Mouse (Mus musculus) ovary, postnatal 10 days (tissue): ENCODE data around the gene Fam222a.
A peak's percentile ranks its signal among the peaks of the same experiment; 100 is the strongest.

Source experiments
- DNase-seq: peaks from one replicate; pipeline ENCODE4 v3.0.0; 2022; ENCODE audit warnings: low spot score

Gene Fam222a

DNA sequence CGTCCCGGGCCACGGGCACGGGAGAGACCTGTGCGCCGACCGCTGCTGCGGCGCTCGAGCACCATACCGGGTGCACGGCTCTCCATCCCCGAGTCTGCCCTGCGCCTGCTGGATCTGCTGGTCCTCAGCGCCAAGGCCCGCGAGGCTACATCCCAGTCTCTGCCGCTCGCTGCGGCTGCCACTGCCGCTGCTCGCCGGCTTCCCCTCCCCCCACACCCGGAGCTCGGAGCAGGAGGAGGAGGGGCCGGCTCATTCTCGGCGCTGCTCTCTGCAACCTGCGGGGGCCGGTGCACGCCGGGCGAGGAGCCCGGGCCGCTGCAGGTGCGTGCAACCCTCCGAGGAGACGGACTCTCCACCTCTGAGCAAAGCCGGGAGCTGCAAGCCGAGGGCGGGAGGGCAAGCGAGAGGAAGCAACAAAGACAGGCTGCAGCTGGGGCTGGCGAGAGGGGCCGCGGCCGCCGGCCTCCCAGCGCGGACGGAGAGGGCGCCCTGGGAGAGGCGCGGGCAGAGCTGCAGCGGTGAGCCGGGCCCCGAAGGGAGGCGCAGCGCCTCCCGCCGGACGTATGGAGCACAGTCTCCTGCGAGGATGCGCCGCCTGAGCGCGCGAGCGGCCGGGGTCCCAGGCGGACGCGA lies at the start of gene Fam222a:
Gene Fam222a, plus strand, starts transcription at position 452 of the 633 bp plus-strand sequence.
- peak; percentile 56 for DNase-seq

DNA sequence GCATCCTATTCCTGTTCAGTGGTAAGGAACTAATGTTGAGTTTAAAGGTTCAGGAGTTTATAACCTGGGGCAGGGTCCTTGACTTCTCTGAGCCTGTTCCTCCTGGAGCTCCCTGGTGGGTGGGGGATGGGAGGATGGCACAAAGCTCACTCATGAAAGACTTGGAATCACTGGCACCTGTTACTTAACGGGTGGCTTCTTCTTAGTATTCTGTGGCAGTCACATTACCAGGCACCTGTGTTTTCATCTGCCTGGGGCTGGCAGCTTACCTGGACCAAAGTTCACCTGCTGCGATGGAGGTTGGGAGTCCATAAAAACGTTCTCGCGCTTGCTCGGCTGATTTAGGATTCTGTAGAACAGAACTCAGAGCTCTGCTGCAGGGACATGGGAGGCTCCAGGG lies 39.5 kb upstream of the Fam222a start:
- no peak for DNase-seq

DNA sequence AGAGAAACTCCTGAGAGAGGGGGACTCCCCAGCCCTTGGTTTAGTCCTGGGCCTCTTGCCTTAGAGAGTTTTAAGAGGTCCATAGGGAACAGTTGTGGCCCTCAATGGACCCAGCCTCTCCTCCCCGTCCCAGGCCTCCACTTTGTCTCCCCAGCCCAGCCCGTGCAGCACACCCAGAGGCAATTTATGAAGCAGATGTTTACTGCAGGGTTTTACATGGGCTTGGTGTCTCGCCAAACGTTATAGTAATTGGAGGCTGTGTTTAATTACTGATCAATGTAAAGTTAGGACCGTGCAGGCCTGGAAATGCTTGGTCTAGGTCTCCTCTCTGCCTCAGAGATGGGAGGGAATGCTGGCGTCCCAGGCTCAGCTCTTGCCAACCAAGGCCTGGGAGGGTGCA lies 37.5 kb upstream of the Fam222a start:
- DNase-seq: no peak

DNA sequence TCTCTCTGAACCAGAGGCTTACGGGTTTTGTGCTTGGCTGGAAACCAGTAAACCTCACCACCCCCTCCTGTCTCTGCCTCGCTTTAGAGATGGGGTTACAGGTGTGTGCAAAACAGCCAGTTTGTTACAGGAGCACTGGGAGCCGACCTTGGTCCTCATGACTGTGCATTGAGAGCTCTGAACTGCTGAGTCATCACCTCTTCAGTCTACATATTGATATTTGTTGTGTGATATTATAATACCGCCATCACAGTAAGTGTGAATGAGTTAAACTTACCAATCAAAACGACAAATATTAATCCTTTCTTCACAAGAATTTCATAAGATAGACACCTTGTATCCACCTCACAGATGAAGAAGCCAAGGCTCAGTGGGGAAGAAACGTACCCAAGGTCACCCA lies 35.8 kb upstream of the Fam222a start:
- no peak for DNase-seq

DNA sequence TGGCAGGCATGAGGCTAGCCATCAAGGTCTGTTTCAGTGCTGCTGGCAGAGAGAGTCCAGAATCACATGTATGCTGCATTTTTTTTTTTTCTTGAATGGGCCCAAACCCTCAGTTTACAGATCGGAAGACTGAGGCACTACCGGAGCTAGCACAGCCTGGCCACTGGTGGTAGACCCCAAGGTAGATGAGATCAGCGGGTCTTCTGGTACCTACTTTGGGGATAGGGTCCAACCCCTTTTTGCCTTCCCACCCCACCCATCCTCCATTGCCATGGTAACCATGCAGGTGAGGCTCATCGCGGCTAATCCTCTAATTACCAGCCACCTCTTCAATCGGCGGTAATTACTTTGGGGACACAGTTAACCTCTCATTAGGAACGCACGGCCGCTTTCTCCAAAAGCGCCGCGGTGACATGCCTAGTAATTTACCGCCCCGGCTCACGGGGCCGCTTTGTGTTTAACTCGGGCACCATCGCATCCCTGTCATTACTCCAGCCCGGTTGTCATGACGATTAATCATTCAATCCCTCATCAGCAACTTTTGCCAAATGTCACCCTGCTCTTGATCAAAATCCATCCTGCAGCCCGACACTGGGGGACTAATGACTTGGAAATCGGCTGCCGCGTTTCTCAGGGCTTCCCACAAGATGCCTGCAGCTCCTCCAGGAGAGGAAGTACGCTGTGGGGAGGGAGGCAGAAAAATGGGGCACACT lies 30.4 kb upstream of the Fam222a start:
- DNase-seq: no peak

DNA sequence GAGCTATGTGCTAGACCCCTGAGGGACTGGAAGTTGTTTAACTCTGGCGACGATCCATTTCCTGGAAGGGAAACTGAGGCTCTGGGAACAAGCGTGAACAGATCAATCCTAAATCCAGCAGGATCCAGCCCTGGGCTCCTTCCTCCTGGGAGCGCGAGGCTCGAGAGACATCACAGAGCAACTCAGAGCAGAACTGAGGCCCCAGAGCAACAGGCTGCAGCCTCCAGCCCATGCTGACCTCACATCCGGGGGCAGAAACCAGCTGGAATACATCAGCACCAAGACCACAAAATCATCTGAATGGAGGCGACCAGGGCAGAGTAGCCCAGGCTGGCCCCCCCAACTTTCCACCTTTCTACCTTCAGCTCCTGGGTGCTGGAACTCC lies 29.8 kb upstream of the Fam222a start:
- DNase-seq: no peak

DNA sequence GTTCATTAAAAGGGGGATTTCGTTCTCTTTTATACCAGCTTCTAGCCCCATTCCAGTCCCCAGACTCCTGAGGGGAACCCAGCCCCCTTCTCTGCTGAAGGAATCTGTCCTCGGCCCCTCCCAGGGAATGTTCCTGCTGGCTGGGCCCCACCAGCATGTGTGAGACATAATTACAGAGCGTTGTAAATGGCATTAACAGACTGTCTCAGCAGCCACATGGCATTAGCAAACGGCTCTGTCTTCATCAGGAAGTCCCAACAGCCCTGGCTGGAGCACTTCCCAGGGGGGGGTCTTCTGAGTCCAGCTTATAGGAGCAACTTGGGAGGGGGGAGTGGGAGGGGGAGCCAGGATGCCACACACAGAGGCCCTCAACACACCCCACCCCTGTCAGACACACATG lies 29.1 kb upstream of the Fam222a start:
- DNase-seq: no peak

DNA sequence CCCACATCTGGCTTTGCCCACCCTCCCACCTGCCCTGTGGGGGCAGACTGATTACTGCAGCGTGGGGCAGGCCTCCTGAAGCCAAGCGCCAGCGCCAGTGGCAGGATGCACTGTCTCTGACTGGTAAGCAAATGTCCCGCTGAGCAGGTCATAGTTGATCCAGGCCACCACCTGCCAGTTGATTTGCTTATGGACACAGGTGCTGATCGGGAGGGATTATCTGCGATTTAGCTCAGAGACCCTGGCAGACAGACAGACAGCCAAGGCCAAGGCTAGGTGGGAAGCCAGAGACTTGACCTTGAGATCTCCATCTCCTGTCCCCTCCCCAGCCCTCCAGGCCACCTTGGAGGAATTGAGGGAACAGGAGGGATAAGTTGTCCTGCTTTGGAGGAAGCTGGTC lies 28.1 kb upstream of the Fam222a start:
- no peak for DNase-seq

DNA sequence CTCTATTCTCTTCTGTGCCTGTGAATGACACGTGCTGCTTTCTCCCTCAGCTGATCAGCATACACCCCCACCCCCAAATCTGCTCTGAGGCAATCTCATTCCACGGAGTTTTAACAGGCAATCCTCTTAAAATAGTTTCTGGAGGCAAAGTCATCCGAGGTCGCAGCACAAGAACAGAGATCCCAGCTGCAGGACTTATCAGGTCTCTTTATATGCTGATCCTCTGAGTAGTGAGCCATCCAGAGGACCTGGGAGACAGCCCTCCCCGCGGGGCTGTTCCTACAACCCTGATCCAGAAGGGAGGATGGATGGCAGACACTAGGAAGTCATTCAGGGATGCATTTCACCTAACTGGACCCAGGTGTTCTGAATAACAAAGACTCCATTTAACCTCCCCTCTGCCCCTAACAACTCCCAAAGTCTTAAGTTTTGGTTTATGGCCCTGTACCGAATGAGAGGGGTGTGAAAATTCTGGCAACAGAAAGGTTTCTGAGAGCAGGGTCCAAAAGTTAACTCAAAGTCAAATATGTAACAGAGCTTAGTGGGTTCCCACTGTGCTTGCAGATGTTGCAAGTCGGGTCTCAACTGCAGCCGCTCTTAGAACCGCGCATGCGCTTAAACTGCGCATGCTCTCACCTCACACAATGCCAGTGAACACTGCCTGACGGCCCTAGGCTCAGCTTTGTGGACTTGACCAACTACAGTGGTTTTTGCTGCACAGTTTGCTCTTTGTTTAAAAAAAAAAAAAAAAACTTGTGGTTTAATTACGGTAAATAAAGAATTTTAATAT lies 26.0 kb upstream of the Fam222a start:
- no peak for DNase-seq

DNA sequence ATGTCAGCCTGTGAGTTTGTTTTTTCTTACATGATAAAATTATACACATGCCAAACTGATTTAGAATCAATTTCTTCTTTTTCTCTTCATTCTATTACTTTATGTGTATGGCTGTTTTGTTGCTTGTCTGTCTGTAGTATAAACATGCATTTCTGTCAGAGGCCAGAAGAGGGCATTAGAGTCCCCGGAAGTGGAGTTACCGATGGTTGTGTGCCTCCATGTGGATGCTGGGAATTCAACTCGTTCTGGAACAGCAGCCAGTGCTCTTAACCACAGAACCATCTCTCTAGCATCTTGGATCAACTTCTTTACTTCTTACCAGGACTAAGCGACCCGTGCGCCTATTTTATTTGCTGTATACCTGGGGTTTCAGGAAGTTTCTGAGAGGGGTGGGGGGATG lies 24.2 kb upstream of the Fam222a start:
- DNase-seq: no peak

DNA sequence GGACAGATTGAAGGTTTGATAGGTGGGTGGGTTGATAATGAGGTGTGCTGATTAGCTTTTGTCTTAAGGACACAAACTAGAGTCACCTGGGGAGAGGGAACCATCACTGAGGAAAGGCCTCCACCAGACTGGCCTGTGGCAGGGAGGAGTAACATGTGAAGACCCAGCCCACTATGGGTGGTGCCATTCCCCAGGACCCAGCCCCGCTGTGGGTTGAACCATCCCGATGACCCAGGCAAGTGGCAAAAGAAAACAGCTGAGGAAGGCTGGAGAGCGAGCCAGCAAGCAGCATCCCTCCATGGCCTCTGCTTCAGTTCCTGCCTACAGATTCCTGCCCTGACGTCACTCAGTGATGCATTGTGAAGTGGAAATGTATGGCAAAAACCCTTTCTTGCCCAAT lies 23.6 kb upstream of the Fam222a start:
- no peak for DNase-seq

DNA sequence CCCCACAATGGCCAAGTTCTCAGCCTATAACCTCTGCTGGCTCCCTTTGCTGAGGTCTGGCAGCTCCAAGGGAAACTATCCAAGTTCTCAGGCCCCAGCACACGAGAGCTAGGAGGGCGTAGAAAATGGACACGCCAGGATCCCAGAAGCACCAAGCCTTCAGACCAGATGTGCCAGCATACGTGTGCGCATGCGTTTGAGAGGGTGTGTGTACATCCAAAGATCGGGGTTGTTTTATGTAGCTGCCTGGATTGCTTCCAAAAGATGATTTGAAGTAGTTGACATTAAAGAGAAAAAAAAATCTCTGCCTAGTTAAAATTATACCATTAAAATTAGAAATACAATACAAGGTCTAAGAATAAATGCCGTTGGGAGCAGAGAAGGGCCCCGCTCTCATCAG lies 22.7 kb upstream of the Fam222a start:
- DNase-seq: no peak

DNA sequence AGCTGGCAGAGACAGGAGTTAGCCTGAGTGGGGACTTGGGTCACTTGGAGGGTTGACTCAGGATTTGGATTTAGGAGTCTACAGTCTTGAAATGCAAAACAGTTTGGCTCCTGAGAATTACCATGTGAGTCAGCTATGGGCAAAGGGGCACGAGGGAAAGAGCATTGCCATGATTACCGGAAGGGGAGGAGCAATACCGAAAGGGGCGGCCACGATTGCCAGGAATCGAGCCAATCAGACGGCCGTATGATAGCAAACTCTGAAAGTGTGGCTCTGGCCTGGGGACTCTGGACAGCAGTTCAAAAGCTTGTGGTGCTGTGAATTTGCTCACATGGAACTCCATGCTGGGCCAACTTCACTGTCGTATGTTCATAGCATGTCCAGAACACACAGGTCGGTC lies 18.8 kb upstream of the Fam222a start:
- DNase-seq: no peak

DNA sequence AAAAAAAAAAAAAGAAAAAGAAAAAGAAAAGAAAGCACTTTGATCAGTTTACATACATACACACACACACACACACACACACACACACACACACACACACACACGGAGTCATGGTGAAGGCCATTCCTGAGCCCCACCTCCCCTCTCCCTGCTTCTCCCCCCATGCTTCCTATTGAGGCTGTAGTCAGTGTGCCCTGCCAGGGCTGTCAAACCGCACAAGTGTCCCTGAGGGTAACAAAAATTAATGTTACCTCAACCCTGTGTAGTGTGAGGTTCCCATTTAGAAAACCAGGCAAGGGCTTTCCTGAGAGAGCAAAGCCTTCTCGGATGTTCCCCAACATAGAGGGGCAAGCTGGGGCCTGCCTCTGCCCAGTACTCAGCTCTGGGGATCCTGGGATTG lies 18.0 kb upstream of the Fam222a start:
- DNase-seq: no peak

DNA sequence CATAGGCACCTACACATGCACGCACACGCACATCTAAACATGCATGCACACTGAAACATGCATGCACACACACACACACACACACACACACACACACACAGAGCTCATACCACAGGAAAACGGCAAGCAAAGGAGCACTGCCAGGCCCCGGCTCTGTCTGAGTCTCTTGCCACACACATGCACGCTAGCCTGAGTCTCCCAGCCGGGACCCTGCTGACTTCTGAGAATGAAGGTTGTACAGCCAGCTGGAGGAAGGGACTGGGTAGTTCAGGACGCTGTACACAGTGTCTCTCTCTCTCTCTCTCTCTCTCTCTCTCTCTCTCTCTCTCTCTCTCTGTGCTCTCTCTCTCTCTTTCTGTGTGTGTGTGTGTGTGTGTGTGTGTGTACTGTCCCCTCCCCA lies 17.4 kb upstream of the Fam222a start:
- DNase-seq: no peak

DNA sequence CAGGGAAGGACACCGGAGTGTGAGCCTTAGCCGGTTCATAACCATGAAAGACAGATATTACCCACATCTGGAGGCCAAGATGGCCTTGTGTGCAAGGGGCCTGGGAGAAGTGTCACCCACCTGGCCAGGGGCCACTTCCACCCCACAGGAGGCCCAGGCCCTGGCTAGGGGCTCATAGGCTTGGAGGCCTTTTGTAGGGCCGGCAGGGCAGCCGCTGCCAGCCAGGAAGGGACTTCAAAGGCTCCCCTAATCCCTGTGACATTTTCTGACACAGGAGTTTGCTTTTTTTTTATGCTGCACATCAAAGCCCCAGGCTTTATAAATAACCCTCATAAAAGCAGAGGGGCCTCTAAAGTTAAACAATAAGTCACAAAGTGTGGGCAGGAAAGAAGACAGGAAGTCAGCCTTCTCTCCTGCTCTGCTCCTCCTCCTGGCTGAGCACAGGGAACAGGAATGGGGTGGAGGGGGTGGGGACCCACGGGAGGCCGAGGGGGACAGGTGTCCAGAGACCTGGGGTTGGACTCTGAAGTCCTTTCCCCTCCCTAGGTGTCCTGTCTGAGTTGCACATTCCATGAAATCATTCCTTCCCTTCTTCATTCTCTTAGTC lies 16.8 kb upstream of the Fam222a start:
- no peak for DNase-seq

DNA sequence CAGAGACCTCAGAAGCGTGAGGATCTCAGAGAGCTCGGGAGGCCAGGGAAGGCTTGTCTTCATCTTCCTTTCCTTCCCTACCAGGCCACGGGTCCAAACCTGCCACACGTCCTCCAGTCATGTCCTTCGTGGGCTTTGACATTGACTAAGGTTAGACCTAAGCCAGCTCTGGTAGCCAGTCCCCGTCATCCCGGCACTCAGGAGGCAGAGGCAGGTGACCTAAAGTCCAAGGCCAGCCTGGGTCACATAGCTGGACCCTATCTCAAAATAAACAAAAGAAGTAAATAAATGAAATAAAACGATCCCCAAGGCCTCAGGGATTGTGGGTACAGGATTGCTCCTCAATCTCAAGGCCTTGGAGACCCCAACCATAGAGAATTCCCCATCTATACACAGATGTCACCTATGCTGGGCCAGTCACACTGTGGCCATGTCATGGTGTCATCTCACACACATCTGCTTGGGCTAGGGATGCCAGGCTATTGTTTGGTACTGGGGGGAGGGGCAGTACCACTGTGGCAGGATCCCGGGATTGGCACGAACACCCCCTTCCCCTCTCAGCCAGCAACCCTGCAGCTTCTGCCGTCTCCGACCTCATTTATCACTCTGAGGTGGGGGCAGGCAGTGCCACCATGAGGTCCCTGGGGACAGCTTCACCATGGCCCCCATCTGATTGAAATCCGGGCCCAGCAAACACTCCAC lies 15.2 kb upstream of the Fam222a start:
- no peak for DNase-seq

DNA sequence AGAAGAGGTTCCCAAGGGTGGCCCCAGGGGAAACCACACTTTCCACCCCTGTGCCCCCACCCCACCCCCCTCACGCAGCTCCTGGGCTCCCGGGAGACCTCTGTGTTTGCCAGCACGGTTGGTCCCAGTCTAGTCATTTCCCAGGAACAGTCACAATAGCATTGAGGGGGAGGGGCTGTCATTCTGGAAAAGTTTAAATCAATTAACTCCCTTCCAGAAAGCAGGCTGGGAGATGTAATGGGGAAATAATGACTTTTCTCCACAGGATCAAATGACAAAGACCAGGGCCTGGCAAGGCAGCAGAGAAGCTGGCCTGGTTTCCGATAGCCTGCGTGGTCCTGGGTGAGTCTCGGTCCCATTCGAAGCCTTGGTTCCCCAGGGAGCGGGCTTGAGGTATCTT lies 14.1 kb upstream of the Fam222a start:
- no peak for DNase-seq

DNA sequence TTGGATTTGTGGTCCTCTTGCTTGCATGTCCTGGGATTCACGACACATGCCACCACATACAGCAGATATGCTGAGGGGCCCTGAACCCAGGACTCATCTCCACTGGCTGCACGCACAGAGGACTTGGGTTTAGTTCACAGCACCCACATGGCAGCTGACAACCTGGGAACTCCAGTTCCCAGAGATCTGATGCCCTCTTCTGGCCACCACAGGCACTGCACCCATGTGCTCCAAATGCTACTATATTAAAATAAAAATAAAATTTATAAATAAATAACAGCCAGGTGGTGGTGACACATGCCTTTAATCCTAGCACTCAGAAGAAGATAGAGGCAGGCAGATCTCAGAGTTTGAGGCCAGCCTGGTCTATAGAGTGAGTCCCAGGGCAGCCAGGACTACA lies 12.4 kb upstream of the Fam222a start:
- no peak for DNase-seq

DNA sequence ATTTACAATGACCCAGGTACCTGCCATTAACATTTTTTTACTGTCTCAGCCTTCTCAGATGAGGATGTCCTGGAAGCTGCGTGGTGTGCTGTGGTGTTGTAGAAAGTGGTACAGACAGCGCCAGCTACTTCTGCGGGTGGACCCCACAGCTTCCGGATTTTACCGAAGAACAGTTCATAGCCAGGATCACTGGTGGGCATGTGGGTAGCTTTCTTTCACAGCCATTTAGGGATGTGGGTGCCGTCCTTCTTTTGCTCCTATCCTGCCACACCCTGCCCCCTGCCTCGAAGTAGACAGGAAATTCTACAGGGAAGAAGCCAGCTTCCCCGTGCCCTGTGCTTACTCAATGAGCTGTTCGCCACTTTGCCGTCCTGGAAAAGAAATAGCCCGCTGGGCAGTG lies 11.7 kb upstream of the Fam222a start:
- DNase-seq: no peak

DNA sequence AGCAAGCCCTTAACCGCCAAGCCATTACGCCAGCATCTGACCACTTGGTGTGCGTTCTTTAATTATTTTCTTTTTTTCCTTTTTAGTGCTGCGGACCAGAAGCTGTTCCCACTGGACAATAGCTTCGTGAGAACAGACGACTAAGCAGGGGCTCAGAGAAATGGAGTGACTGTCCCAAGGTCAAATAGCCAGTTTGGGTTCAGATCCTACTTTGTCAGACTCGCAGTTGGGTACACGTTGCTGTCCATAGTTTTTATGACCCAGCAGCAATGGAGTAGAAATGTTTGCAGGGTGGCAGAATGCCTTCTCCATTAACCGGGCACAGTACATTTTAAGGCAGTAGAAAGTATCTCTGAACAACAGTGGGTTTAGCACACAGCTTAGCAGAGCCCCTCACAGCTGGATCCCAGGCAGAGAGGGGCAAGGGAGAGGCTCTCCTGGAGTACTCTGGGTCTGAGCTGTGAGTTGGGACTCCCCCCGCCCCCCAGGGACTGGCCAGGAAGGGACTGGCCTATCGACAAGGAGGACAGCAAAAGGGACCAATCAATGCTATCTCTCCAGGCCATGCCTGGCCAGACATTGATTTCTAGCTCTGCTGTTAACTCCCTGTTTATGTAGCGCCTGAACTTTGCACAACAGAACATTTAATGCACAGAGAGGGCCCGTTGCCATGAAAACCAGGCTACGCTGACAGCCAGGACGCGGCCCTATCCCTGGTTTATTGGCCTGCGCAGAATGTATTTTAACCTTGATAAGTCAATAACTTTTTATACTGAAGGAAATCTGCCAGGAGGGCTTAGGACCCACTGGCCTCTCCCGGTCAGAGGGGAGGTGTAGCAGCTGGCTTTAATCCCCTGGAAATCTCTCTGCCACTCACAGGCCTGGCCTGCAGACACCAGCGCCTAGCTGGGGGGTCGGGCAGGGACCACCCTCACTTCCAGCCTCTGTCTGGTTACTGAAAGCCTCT lies 9.8 kb upstream of the Fam222a start:
- no peak for DNase-seq
